Mouse (Mus musculus): ENCODE data around the gene Cphx1. TPM values are rescaled to one million over a fixed set of nuclear protein-coding genes. Genes with fewer than 3 reads are reported as not detected.

Gene Cphx1
- 0.08 TPM in 1 of 2 replicates, not detected in the other for polyA plus RNA-seq (2012; rRNA removed)

DNA sequence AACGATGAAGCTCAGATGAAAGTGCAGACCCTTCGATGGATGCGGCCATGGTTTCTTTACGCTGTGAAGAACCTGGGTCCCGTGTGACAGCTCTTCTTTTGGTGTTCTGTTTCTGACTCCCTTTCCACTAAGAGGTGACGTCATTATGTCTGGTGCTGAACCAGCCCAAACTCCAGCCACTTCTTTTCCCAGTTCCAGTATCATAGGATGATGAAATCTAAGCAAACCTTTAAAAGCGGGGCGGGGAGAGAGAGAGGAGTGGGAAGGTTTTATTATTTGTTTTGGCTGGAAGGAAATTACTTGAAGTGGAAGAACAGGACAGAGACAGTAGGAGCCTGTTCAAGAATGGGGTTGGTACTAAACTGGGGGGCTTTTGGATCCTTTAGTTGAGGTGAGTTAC lies at the start of gene Cphx1:
Cphx1 (plus strand) TSS at position 301 of the 400 bp plus-strand sequence.

DNA sequence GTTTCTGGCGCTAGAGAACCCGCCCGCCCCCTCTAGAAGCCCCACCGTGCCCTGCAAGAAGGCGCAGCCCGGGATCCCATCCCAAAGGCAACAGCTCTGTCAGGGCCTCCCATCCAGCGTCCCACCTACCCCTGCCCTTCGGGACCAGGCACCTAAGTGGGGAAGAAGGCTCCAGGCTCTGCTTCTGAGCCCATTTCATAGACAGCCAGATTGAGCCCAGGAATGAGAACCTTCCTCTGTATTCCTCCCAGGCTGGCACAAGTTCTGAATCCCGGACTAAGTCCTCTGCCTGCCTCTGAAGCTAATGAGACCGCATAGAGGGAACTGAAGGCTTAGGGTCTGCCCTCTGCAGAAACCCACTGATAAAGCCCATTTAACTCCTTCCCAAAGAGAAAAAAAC lies 35.1 kb upstream of the Cphx1 start, which contains the start of gene Plac9a:
Plac9a (minus strand) TSS at position 101 of the 400 bp plus-strand sequence.

DNA sequence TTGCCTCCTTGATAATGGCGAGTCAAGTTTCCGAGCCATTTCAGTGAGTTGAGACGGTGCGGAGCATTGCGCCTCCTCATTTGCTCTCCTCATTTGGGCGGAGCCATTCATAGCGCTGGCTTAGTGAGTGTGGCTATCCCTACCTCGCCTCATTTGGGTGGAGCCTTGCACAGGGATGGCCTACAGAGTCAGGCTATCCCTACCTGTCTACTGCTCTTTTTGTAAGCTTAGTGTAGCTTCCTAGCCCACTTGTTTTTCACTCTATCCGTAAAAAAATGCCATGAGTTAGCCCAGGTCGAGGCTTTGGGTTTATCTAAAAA lies 10.6 kb upstream of the Cphx1 start, which contains the start of gene Tmem254a:
Tmem254a (minus strand) TSS at position 111 of the 320 bp plus-strand sequence.

DNA sequence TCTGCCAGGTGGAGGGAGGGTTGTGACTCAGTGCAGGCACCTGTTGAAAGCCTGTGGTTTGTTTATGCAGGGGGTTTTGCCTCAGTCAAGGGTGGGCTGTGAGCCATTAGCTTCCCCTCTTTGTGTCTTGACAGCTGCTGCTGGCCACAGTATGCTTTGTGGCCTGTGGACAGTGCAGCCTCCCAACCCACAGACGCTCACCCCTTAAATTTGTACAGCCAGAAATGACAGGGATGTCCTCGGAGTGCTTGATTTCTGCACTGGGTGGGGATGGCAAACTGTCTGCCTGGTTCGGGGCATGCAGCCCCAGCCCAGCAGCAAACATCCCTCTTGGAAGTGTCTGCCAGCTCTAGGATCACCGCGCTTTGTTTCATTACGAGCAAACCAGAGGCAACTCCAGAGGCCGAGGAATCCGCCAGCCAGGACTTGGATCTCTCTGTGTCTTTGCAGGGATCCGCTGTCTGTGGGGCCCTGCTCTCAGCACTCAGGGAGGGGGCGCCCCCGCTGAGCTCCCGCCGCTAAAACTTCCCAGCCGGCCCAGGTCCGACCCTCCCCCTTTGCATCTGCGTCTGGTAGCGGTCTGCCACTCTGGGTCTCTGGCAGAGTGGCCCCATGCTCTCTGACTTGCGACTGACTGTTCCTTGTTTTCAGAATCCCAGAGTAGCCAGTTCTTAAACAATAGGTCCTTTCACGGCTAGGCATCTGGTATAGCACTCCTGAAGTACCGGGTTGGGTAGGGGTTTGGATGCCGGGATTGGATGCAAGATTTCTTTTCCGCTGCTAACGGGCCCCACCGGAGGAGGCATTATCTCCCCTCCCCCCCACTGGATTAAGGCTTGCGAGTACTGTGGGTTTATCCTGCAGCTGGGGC lies 40.5 kb downstream of the Cphx1 start, which contains the start of gene Duxbl1:
Duxbl1 (plus strand) TSS at position 207 of the 871 bp plus-strand sequence.

Other genes starting within 250 kb of the Cphx1 start
- 39.1 and 44.9 TPM in 2 replicates for gene Ppif, start 244.2 kb upstream of the Cphx1 start, polyA plus RNA-seq (2012; rRNA removed)
- 5.5 and 5.9 TPM in 2 replicates for gene Zcchc24, start 169.3 kb upstream of the Cphx1 start, polyA plus RNA-seq (2012; rRNA removed)
- 4.7 and 6.2 TPM in 2 replicates for gene Anxa11, start 96.1 kb upstream of the Cphx1 start, polyA plus RNA-seq (2012; rRNA removed)
- 0.18 and 0.37 TPM in 2 replicates for gene Plac9a, start 35.2 kb upstream of the Cphx1 start, polyA plus RNA-seq (2012; rRNA removed)
- gene Tmem254a, start 10.6 kb upstream of the Cphx1 start, polyA plus RNA-seq (2012; rRNA removed), result 0.96 and 1.3 TPM in 2 replicates
- 0.06 and 0.16 TPM in 2 replicates for gene Duxbl1, start 40.3 kb downstream of the Cphx1 start, polyA plus RNA-seq (2012; rRNA removed)
- gene Gm9780, start 104.4 kb downstream of the Cphx1 start, polyA plus RNA-seq (2012; rRNA removed), result 1.8 and 4.6 TPM in 2 replicates
- 5.4 and 7.5 TPM in 2 replicates for gene Tmem254c, start 129.1 kb downstream of the Cphx1 start, polyA plus RNA-seq (2012; rRNA removed)
- not detected in 2 replicates for gene Cphx2, start 143.2 kb downstream of the Cphx1 start, polyA plus RNA-seq (2012; rRNA removed)
- 0.16 and 0.20 TPM in 2 replicates for gene Cphx3, start 144.0 kb downstream of the Cphx1 start, polyA plus RNA-seq (2012; rRNA removed)
- gene Duxbl2, start 180.0 kb downstream of the Cphx1 start, polyA plus RNA-seq (2012; rRNA removed), result 0.05 TPM in 1 of 2 replicates, not detected in the other
- gene Plac9b, start 244.2 kb downstream of the Cphx1 start, polyA plus RNA-seq (2012; rRNA removed), result 1.2 and 1.3 TPM in 2 replicates

All from liver, embryonic 14 days (tissue).